Mouse (Mus musculus) heart, postnatal 0 days (tissue): ENCODE data around the gene Cask.

ENCODE experiments used
- CTCF ChIP-seq: IDR thresholded peaks from 2 replicates; pipeline ENCODE4 v1.5.1; 2016; ENCODE audit warnings: antibody characterized with exemption, control low read depth, low read depth
- EP300 ChIP-seq: IDR thresholded peaks from 2 replicates; pipeline ENCODE4 v1.6.1; 2016; ENCODE audit warnings: antibody characterized with exemption, low read depth

GRCm38 (mm10) chrX:13506376-13506775, 344.8 kb downstream of the Cask start:
- TF ChIP-seq CTCF (no peak), EP300 (no peak)
